Mouse (Mus musculus) thymus, adult 2 months (tissue): ENCODE measurements around the gene Idh3a.

ENCODE experiments used
- CTCF ChIP-seq: fragments of 200-500 bp; IDR thresholded peaks from 2 replicates; pipeline ENCODE4 v1.5.1; 2012; ENCODE audit warnings: mild to moderate bottlenecking, control low read depth, low read length, moderate library complexity, borderline replicate concordance; ENCODE audit not compliant: control insufficient read depth, poor library complexity, insufficient read depth; ENCODE audit errors: extremely low read depth
- POLR2A ChIP-seq: fragments of 200-500 bp; IDR thresholded peaks from 2 replicates; pipeline ENCODE4 v1.6.1; 2012; ENCODE audit warnings: mild to moderate bottlenecking, low read length, control low read depth, moderate library complexity; ENCODE audit not compliant: control insufficient read depth, poor library complexity, insufficient read depth; ENCODE audit errors: extremely low read depth

DNA sequence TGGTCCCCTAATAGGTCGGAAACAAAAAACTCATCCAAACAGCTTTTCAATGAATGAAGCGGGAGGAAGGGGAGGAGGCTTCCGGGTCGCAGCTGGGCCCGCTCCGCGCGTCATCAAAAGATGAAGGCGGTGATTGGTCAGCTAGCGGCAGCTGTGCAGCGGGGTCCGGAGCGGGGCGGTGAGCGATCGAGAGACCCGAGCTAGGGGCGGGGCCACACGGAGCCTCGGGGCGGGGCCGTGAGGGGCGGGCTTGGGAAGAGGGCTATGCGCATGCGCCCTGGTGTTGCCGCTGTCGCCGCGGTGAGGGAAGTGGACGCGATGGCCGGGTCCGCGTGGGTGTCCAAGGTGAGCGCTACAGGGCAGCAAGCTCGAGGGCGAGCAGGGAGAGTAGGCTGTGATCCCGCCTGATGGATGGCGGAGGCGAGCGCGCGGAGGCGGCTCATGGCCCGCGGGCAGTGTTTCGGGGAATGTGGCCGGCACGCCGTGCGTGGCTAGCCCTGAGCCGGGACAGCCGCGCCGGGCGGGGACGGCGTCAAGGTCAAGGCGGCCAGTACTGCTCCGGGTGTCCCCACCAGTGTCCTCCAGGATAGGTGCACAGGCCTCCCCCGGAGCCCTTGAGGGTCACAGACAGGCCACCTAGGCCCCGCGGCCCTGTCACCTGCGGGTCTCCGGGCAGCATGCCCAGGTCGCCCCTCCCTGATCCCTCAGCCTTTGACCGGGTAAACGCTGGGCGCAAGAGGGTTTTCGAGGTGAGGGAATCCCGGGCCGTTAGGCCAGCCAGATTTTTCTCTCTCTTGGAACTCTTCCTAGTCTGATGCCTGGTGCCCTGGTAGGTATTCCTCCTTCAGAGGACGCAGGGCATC lies at the start of gene Idh3a:
- TF ChIP-seq POLR2A (peak; percentile 74), CTCF (0 out of 2 replicates have a peak, but pooled peaks have one; percentile 5)
